21 mouse cellular contexts compared by ENCODE assay signal in genomic region chr2:132946976-132947375, GRCm38 (mm10). TPM values are rescaled to one million over a fixed set of nuclear protein-coding genes. Genes with fewer than 3 reads are reported as not detected.
DNase-seq lines count a peak whose midpoint lies in the region; ATAC-seq and TF ChIP-seq lines count a peak whose summit lies in the region.
"Had no signal": no experiment of that assay in that cellular context is flagged by ENCODE, and none has a peak within 500 bp of the region (broad histone marks: within the 10 kb centered on the region; RNA-seq: fewer than 3 reads in every experiment).

No protein-coding gene starts in this region.

- intact Hi-C loops in left cerebral cortex, adult 2 months (cut with DNase I): no loop called here

- H3K36me3 ChIP-seq in kidney, embryonic 14.5 days (ENCODE audit: control insufficient read depth, insufficient read depth, low read length): no peaks in the 10 kb centered on the region
- H3K36me3 ChIP-seq in intestine, postnatal 0 days (ENCODE audit: control insufficient read depth, insufficient read depth): no peaks in the 10 kb centered on the region
- H3K36me3 ChIP-seq: embryonic facial prominence, embryonic 15.5 days; forebrain, embryonic 15.5 days; heart, embryonic 13.5 days; hindbrain, embryonic 12.5 days had no signal

- 70% methylated on average over 6 of the region's 6 CpGs for WGBS in kidney, embryonic 14.5 days
- WGBS in intestine, postnatal 0 days: 22% methylated on average over 6 of the region's 6 CpGs

- H3K4me1 ChIP-seq in kidney, embryonic 14.5 days (ENCODE audit: control insufficient read depth, insufficient read depth, low read length): peaks cover 7% of the 10 kb centered on the region; the same call in 1 of the 2 replicates
- H3K4me1 ChIP-seq in intestine, postnatal 0 days (replicated peaks; ENCODE audit: control insufficient read depth, insufficient read depth, low read length): 0 out of 2 replicates have a peak, but pooled peaks cover 2% of the 10 kb centered on the region

- no peak for ATAC-seq in kidney, embryonic 14.5 days (ENCODE audit: low FRiP score, low TSS enrichment)
- ATAC-seq in intestine, postnatal 0 days: no peak; the same call in 1 of the 2 replicates
- ATAC-seq: forebrain, embryonic 15.5 days had no signal

- H3K9me3 ChIP-seq in kidney, embryonic 14.5 days (ENCODE audit: control insufficient read depth, low read length): no peaks in the 10 kb centered on the region
- no peaks in the 10 kb centered on the region for H3K9me3 ChIP-seq in intestine, postnatal 0 days (ENCODE audit: control insufficient read depth)
- H3K9me3 ChIP-seq: embryonic facial prominence, embryonic 15.5 days; forebrain, embryonic 15.5 days; heart, embryonic 13.5 days; hindbrain, embryonic 12.5 days had no signal

- H3K4me3 ChIP-seq in kidney, embryonic 14.5 days (ENCODE audit: low read length): no peak overlapping the region
- no peak overlapping the region for H3K4me3 ChIP-seq in intestine, postnatal 0 days (ENCODE audit: low read depth, low read length)
- no peak overlapping the region for H3K4me3 ChIP-seq in left cerebral cortex, adult 2 months
- H3K4me3 ChIP-seq: embryonic facial prominence, embryonic 15.5 days; forebrain, embryonic 15.5 days; heart, embryonic 13.5 days; hindbrain, embryonic 12.5 days had no signal

- H3K9ac ChIP-seq in kidney, embryonic 14.5 days (ENCODE audit: low read depth, low read length): no peak overlapping the region
- no peak overlapping the region for H3K9ac ChIP-seq in intestine, postnatal 0 days (ENCODE audit: low read depth, low read length)
- H3K9ac ChIP-seq: embryonic facial prominence, embryonic 15.5 days; forebrain, embryonic 15.5 days; heart, embryonic 13.5 days; hindbrain, embryonic 12.5 days had no signal

- no peak for TF ChIP-seq CTCF in intestine, postnatal 0 days (IDR thresholded peaks at IDR 0.05; ENCODE audit: low read depth)
- no peak for TF ChIP-seq CTCF in left cerebral cortex, adult 2 months (IDR thresholded peaks at IDR 0.05)

- no peak overlapping the region for H3K27ac ChIP-seq in kidney, embryonic 14.5 days (ENCODE audit: low read depth, low read length)
- peak overlapping the region; percentile 35; the same call in 1 of the 2 replicates for H3K27ac ChIP-seq in intestine, postnatal 0 days (ENCODE audit: low read depth, low read length)
- H3K27ac ChIP-seq in left cerebral cortex, adult 2 months: no peak overlapping the region
- H3K27ac ChIP-seq: embryonic facial prominence, embryonic 15.5 days; forebrain, embryonic 15.5 days; heart, embryonic 13.5 days; hindbrain, embryonic 12.5 days had no signal

- peaks cover 42% of the 10 kb centered on the region for H3K27me3 ChIP-seq in kidney, embryonic 14.5 days (ENCODE audit: control insufficient read depth, insufficient read depth, low read length)
- H3K27me3 ChIP-seq in intestine, postnatal 0 days (replicated peaks; ENCODE audit: control insufficient read depth, insufficient read depth, low read length): 0 out of 2 replicates have a peak, but pooled peaks cover 3% of the 10 kb centered on the region

- no peak overlapping the region for H3K4me2 ChIP-seq in kidney, embryonic 14.5 days (replicated peaks; ENCODE audit: low read depth, low read length)
- peak overlapping the region; percentile 71 for H3K4me2 ChIP-seq in intestine, postnatal 0 days (replicated peaks; ENCODE audit: low read depth)
- H3K4me2 ChIP-seq: forebrain, embryonic 15.5 days; heart, embryonic 13.5 days; hindbrain, embryonic 12.5 days had no signal

- DNase-seq in kidney, adult 8-10 months: peak; percentile 63 to 74
- DNase-seq in kidney, postnatal 25 days: peak; percentile 63 to 72
- DNase-seq in left cerebral cortex, adult 2 months (ENCODE audit: extremely low spot score in 1 of 2, low spot score in 2 of 2): no peak
- DNase-seq in MN1 (ENCODE audit: low spot score): no peak
- no peak for DNase-seq in ovary, postnatal 10 days (ENCODE audit: low spot score)
- DNase-seq: adrenal gland, postnatal 10 days; cerebellum, adult 11 months; cerebellum, adult 8-10 months; cerebellum, postnatal 14 days; embryo, embryonic 11 days; gastrocnemius, postnatal 36 days; heart, adult 11 months; heart, postnatal 36 days had no signal

RNA-seq across cellular contexts. Expression of gene Fermt1, which starts 1.3 kb away (rescaled TPM):
- polyA plus RNA-seq in kidney, embryonic 14.5 days (2014; fragmentation: Nextera tagmentation; extraction: Ambion mirVana): 12.4 and 15.9 TPM in 2 replicates
- 69.7 and 77.5 TPM in 2 replicates for polyA plus RNA-seq in intestine, postnatal 0 days (2015; fragmentation: Nextera tagmentation; extraction: Ambion mirVana)
- total RNA-seq in left cerebral cortex, adult 2 months (2021): under 1 TPM; 0.40 to 0.59 TPM
- total RNA-seq: common myeloid progenitor, adult 5-6 weeks; gastrocnemius, postnatal 36 days; heart, postnatal 36 days had no signal
- polyA plus RNA-seq: forebrain, embryonic 15.5 days; heart, postnatal 0 days had no signal

Comparison
In these comparisons a context has a peak if more than half of its experiments do, and no peak if none do; other contexts are left out.
1. DNase-seq: peak in kidney, adult 8-10 months (2 of 2) and kidney, postnatal 25 days (2 of 2); none in left cerebral cortex, adult 2 months (0 of 2), MN1 (single experiment) and ovary, postnatal 10 days (single experiment).